Mouse (Mus musculus) MEL (cell line): ENCODE measurements at regions not wholly inside any gene's neighbourhood (a gene's known extent, or its start where the extent isn't known, plus 50 kb on each side); places are given as distances from the start of the nearest gene placed in this dataset.

ENCODE experiments used
- DNase-seq: peaks from one replicate; pipeline ENCODE4 v3.0.0; 2011; ENCODE audit warnings: low read depth, low spot score
- H3K27ac ChIP-seq: 2 replicates; pipeline ENCODE4 v1.5.1; 2012; ENCODE audit warnings: low read depth, mild to moderate bottlenecking, control low read depth, low read length, moderate library complexity; ENCODE audit not compliant: control insufficient read depth
- H3K27me3 ChIP-seq, 2 experiments: fragments of 150-350 bp in 1 of 2; sonication (generic) in 1 of 2; 2 replicates each; pipeline ENCODE4 v1.6.1; 2012; ENCODE audit warnings: low read length in 2 of 2, mild to moderate bottlenecking in 2 of 2, improper control_type of control experiment in 1 of 2, moderate library complexity in 1 of 2; ENCODE audit not compliant: insufficient read depth in 2 of 2, control insufficient read depth in 1 of 2
- H3K36me3 ChIP-seq, 2 experiments: 2 replicates each; pipeline ENCODE4 v1.6.1; 2012 to 2014; ENCODE audit warnings: low read length in 2 of 2, improper control_type of control experiment in 1 of 2, inconsistent platforms in 1 of 2, mild to moderate bottlenecking in 1 of 2; ENCODE audit not compliant: insufficient read depth in 2 of 2, control insufficient read depth in 1 of 2
- H3K4me1 ChIP-seq, 2 experiments: fragments of 150-350 bp in 1 of 2; sonication (generic) in 1 of 2; 2 replicates each; pipeline ENCODE4 v1.6.1; 2012; ENCODE audit warnings: low read length in 2 of 2, improper control_type of control experiment in 1 of 2, mild to moderate bottlenecking in 1 of 2; ENCODE audit not compliant: insufficient read depth in 2 of 2, control insufficient read depth in 1 of 2
- H3K4me3 ChIP-seq, 2 experiments: fragments of 150-350 bp in 1 of 2; sonication (generic) in 1 of 2; 2 replicates each; pipeline ENCODE4 v1.5.1; 2012; ENCODE audit warnings: low read depth in 2 of 2, low read length in 2 of 2, mild to moderate bottlenecking in 2 of 2, moderate library complexity in 2 of 2, control low read depth in 1 of 2, improper control_type of control experiment in 1 of 2; ENCODE audit not compliant: control insufficient read depth in 1 of 2, insufficient read depth in 1 of 2
- H3K79me2 ChIP-seq: 2 replicates; pipeline ENCODE4 v1.6.1; 2012; ENCODE audit warnings: mild to moderate bottlenecking, low read length, moderate library complexity; ENCODE audit not compliant: control insufficient read depth, poor library complexity, insufficient read depth
- H3K9ac ChIP-seq: 2 replicates; pipeline ENCODE4 v1.6.1; 2012; ENCODE audit warnings: low read depth, mild to moderate bottlenecking, control low read depth, low read length, moderate library complexity; ENCODE audit not compliant: control insufficient read depth, poor library complexity, severe bottlenecking
- H3K9me3 ChIP-seq: fragments of 150-350 bp; sonication (generic); replicated peaks from 2 replicates; pipeline ENCODE4 v1.6.1; 2012; ENCODE audit warnings: mild to moderate bottlenecking, low read length, improper control_type of control experiment, moderate library complexity; ENCODE audit not compliant: insufficient read depth
- BHLHE40 ChIP-seq: IDR thresholded peaks from 2 replicates; pipeline ENCODE4 v1.6.1; 2012; ENCODE audit warnings: low read depth, mild to moderate bottlenecking, inconsistent platforms, low read length, improper control_type of control experiment, borderline replicate concordance
- CHD1 ChIP-seq: IDR thresholded peaks from 2 replicates; pipeline ENCODE4 v1.6.1; 2012; ENCODE audit warnings: low read depth, mild to moderate bottlenecking, inconsistent platforms, low read length, improper control_type of control experiment
- CHD2 ChIP-seq: IDR thresholded peaks from 2 replicates; pipeline ENCODE4 v1.6.1; 2011; ENCODE audit warnings: low read length, improper control_type of control experiment
- E2F4 ChIP-seq: IDR thresholded peaks from 2 replicates; pipeline ENCODE4 v1.6.1; 2011; ENCODE audit warnings: low read depth, low read length, improper control_type of control experiment, borderline replicate concordance
- ELF1 ChIP-seq: IDR thresholded peaks from 2 replicates; pipeline ENCODE4 v1.6.1; 2014; ENCODE audit warnings: low read depth, mild to moderate bottlenecking, inconsistent platforms, low read length, improper control_type of control experiment, moderate library complexity
- EP300 ChIP-seq, 2 experiments: IDR thresholded peaks; 2 replicates each; pipeline ENCODE4 v1.6.1; 2011; ENCODE audit warnings: improper control_type of control experiment in 2 of 2, low read length in 2 of 2, low read depth in 1 of 2, mild to moderate bottlenecking in 1 of 2
- ETS1 ChIP-seq: IDR thresholded peaks from 2 replicates; pipeline ENCODE4 v1.6.1; 2012; ENCODE audit warnings: low read depth, mild to moderate bottlenecking, inconsistent platforms, low read length, improper control_type of control experiment, moderate library complexity
- GABPA ChIP-seq: IDR thresholded peaks from 2 replicates; pipeline ENCODE4 v1.6.1; 2012; ENCODE audit warnings: low read depth, mild to moderate bottlenecking, inconsistent platforms, low read length, improper control_type of control experiment, moderate library complexity
- GATA1 ChIP-seq: IDR thresholded peaks from 2 replicates; pipeline ENCODE4 v1.6.1; 2011; ENCODE audit warnings: low read depth, low read length, improper control_type of control experiment
- MAFK ChIP-seq: IDR thresholded peaks from 2 replicates; pipeline ENCODE4 v1.6.1; 2011; ENCODE audit warnings: low read depth, mild to moderate bottlenecking, low read length, improper control_type of control experiment, borderline replicate concordance
- MAX ChIP-seq: IDR thresholded peaks from 2 replicates; pipeline ENCODE4 v1.6.1; 2011; ENCODE audit warnings: low read length, improper control_type of control experiment
- MEF2A ChIP-seq: IDR thresholded peaks from 2 replicates; pipeline ENCODE4 v1.6.1; 2014; ENCODE audit warnings: low read depth, mild to moderate bottlenecking, inconsistent platforms, low read length, improper control_type of control experiment; ENCODE audit not compliant: poor library complexity, insufficient replicate concordance, severe bottlenecking; ENCODE audit errors: extremely low read depth
- MXI1 ChIP-seq: IDR thresholded peaks from 2 replicates; pipeline ENCODE4 v1.6.1; 2011; ENCODE audit warnings: mild to moderate bottlenecking, low read depth, low read length, improper control_type of control experiment
- MYB ChIP-seq: IDR thresholded peaks from 2 replicates; pipeline ENCODE4 v1.6.1; 2011; ENCODE audit warnings: mild to moderate bottlenecking, low read depth, low read length, improper control_type of control experiment
- MYC ChIP-seq: IDR thresholded peaks from 2 replicates; pipeline ENCODE4 v1.6.1; 2011; ENCODE audit warnings: low read depth, mild to moderate bottlenecking, low read length, improper control_type of control experiment, moderate library complexity
- NRF1 ChIP-seq: IDR thresholded peaks from 2 replicates; pipeline ENCODE4 v1.6.1; 2014; ENCODE audit warnings: low read depth, mild to moderate bottlenecking, inconsistent platforms, low read length, improper control_type of control experiment, moderate library complexity; ENCODE audit not compliant: poor library complexity, insufficient read depth, severe bottlenecking
- POLR2A ChIP-seq, 2 experiments: IDR thresholded peaks; 2 replicates each; pipeline ENCODE4 v1.6.1; 2011 to 2012; ENCODE audit warnings: low read length in 2 of 2, mild to moderate bottlenecking in 2 of 2, control low read depth in 1 of 2, improper control_type of control experiment in 1 of 2, low read depth in 1 of 2, moderate library complexity in 1 of 2; ENCODE audit not compliant: control insufficient read depth in 1 of 2, insufficient read depth in 1 of 2, poor library complexity in 1 of 2
- POLR2AphosphoS2 ChIP-seq: IDR thresholded peaks from 2 replicates; pipeline ENCODE4 v1.6.1; 2011; ENCODE audit warnings: low read length, improper control_type of control experiment
- RAD21 ChIP-seq: IDR thresholded peaks from 2 replicates; pipeline ENCODE4 v1.6.1; 2011; ENCODE audit warnings: mild to moderate bottlenecking, low read depth, low read length, improper control_type of control experiment
- RCOR1 ChIP-seq: IDR thresholded peaks from 2 replicates; pipeline ENCODE4 v1.6.1; 2012; ENCODE audit warnings: low read depth, mild to moderate bottlenecking, inconsistent platforms, low read length, improper control_type of control experiment
- SIN3A ChIP-seq: IDR thresholded peaks from 2 replicates; pipeline ENCODE4 v1.6.1; 2012; ENCODE audit warnings: low read length, improper control_type of control experiment, inconsistent platforms
- TAL1 ChIP-seq: IDR thresholded peaks from 2 replicates; pipeline ENCODE4 v1.6.1; 2012; ENCODE audit warnings: mild to moderate bottlenecking, inconsistent platforms, low read length, moderate library complexity, mixed read lengths
- TBP ChIP-seq: IDR thresholded peaks from 2 replicates; pipeline ENCODE4 v1.8.0; 2011; ENCODE audit warnings: low read depth, low read length, improper control_type of control experiment
- TCF12 ChIP-seq: IDR thresholded peaks from 2 replicates; pipeline ENCODE4 v1.6.1; 2014; ENCODE audit warnings: low read depth, mild to moderate bottlenecking, inconsistent platforms, low read length, improper control_type of control experiment, moderate library complexity
- USF1 ChIP-seq: IDR thresholded peaks from 2 replicates; pipeline ENCODE4 v1.6.1; 2014; ENCODE audit warnings: low read depth, mild to moderate bottlenecking, inconsistent platforms, low read length, improper control_type of control experiment, moderate library complexity
- ZC3H11A ChIP-seq: IDR thresholded peaks from 2 replicates; pipeline ENCODE4 v1.6.1; 2012; ENCODE audit warnings: low read depth, mild to moderate bottlenecking, inconsistent platforms, low read length, improper control_type of control experiment

- no peak for DNase-seq
- Histone ChIP-seq H3K36me3 (no peaks in the 10 kb centered on the region), H3K27me3 (no peaks in the 10 kb centered on the region), H3K4me1 (no peaks in the 10 kb centered on the region), H3K9me3 (no peaks in the 10 kb centered on the region), H3K27ac (no peak overlapping the region), H3K9ac (no peak overlapping the region), H3K4me3 (no peak overlapping the region), H3K79me2 (no peaks in the 10 kb centered on the region)
- TF ChIP-seq RAD21 = no peak
- no peak for TF ChIP-seq EP300 (IDR thresholded peaks at IDR 0.05; ENCODE audit: low read depth in 1 of 2, low read length in 2 of 2)
- no peak for TF ChIP-seq MAFK
- TF ChIP-seq BHLHE40 = no peak
- no peak for TF ChIP-seq MXI1
- no peak for TF ChIP-seq MYC
- TF ChIP-seq POLR2A (IDR thresholded peaks at IDR 0.05; ENCODE audit: control insufficient read depth in 1 of 2, insufficient read depth in 1 of 2, low read depth in 1 of 2, low read length in 2 of 2, poor library complexity in 1 of 2) = no peak
- TF ChIP-seq NRF1 = no peak
- TF ChIP-seq TCF12 = no peak
- TF ChIP-seq SIN3A = no peak
- TF ChIP-seq MYB = no peak
- TF ChIP-seq ZC3H11A = no peak
- no peak for TF ChIP-seq TBP
- no peak for TF ChIP-seq MAX
- TF ChIP-seq ETS1 = no peak
- no peak for TF ChIP-seq CHD1
- no peak for TF ChIP-seq MEF2A
- TF ChIP-seq, all 39 proteins: peak for 0
These were observed 174.3 kb upstream of the Fam19a5 start for GRCm38 (mm10) chr15:87369836-87370235.

GRCm38 (mm10) chr15:87370761-87371160, 173.3 kb upstream of the Fam19a5 start:
- TF ChIP-seq GABPA (no peak), TBP (no peak), POLR2AphosphoS2 (no peak), USF1 (no peak), GATA1 (no peak), CHD2 (no peak), SIN3A (no peak), MEF2A (no peak), MYC (no peak), MAX (no peak), MXI1 (no peak), E2F4 (no peak), EP300 (IDR thresholded peaks at IDR 0.05; ENCODE audit: low read depth in 1 of 2, low read length in 2 of 2) (no peak), ZC3H11A (no peak), BHLHE40 (no peak), RCOR1 (no peak), TAL1 (no peak), ELF1 (no peak)
- Histone ChIP-seq H3K4me1 (no peaks in the 10 kb centered on the region), H3K9me3 (no peaks in the 10 kb centered on the region)

More at GRCm38 (mm10) chr15:87370761-87371160, 173.3 kb upstream of the Fam19a5 start:
- H3K9ac ChIP-seq = no peak overlapping the region
- no peaks in the 10 kb centered on the region for H3K27me3 ChIP-seq
- H3K36me3 ChIP-seq = no peaks in the 10 kb centered on the region
- DNase-seq = no peak
- H3K79me2 ChIP-seq = no peaks in the 10 kb centered on the region
- H3K4me3 ChIP-seq = no peak overlapping the region
- H3K27ac ChIP-seq = no peak overlapping the region
